Mouse (Mus musculus) mature B cell (primary cell): ENCODE data around the gene Lcn2.
"Not testable (repeated sequence)": the region's sequence is repeated elsewhere in the genome, so short reads cannot be mapped to it uniquely, and the experiment has no call there.

Experiments
- in situ Hi-C: fragments of 300-500 bp; cut with MboI; formaldehyde crosslinking; loops from 2 replicates; pipeline ENCODE4 v1.14.3; 2019

The Lcn2 gene

GRCm38 (mm10) chr2:32367315-32367714 is 20.7 kb downstream of the Lcn2 start:
- in situ Hi-C loops, result no loop called here

GRCm38 (mm10) chr2:32364121-32364520 is 23.9 kb downstream of the Lcn2 start:
- in situ Hi-C loops, result no loop called here

- in situ Hi-C loops, result no loop called here
Observed at GRCm38 (mm10) chr2:32363376-32364106, 24.5 kb downstream of the Lcn2 start.

GRCm38 (mm10) chr2:32362817-32363340 is 25.2 kb downstream of the Lcn2 start:
- in situ Hi-C loops, result no loop called here

GRCm38 (mm10) chr2:32362274-32362673 is 25.8 kb downstream of the Lcn2 start:
- in situ Hi-C loops, result not testable (repeated sequence)

- in situ Hi-C loops, result no loop called here
Observed at GRCm38 (mm10) chr2:32361437-32361836, 26.6 kb downstream of the Lcn2 start.

GRCm38 (mm10) chr2:32360741-32361140 is 27.3 kb downstream of the Lcn2 start:
- in situ Hi-C loops, result no loop called here

GRCm38 (mm10) chr2:32358381-32358780 is 29.7 kb downstream of the Lcn2 start:
- in situ Hi-C loops, result no loop called here

GRCm38 (mm10) chr2:32357710-32358109 is 30.3 kb downstream of the Lcn2 start:
- in situ Hi-C loops, result no loop called here

GRCm38 (mm10) chr2:32356216-32356615 is 31.8 kb downstream of the Lcn2 start:
- in situ Hi-C loops, result no loop called here

- in situ Hi-C loops, result no loop called here
Observed at GRCm38 (mm10) chr2:32354336-32354895, 33.6 kb downstream of the Lcn2 start.

- in situ Hi-C loops, result no loop called here
Observed at GRCm38 (mm10) chr2:32353836-32354235, 34.2 kb downstream of the Lcn2 start.

- in situ Hi-C loops, result no loop called here
Observed at GRCm38 (mm10) chr2:32353007-32353542, 35.0 kb downstream of the Lcn2 start, which contains the start of gene Dnm1. Dnm1 (minus strand) TSS chr2:32353338.

- in situ Hi-C loops, result no loop called here
Observed at GRCm38 (mm10) chr2:32352151-32353006, 35.7 kb downstream of the Lcn2 start, which contains the start of gene Ciz1. Ciz1 (plus strand) TSS chr2:32352327.

GRCm38 (mm10) chr2:32351471-32351961 is 36.5 kb downstream of the Lcn2 start:
- in situ Hi-C loops, result no loop called here

GRCm38 (mm10) chr2:32350471-32351051 is 37.5 kb downstream of the Lcn2 start:
- in situ Hi-C loops, result no loop called here

- in situ Hi-C loops, result no loop called here
Observed at GRCm38 (mm10) chr2:32349625-32350255, 38.3 kb downstream of the Lcn2 start.

- in situ Hi-C loops, result no loop called here
Observed at GRCm38 (mm10) chr2:32348311-32348710, 39.7 kb downstream of the Lcn2 start.

GRCm38 (mm10) chr2:32347019-32347418 is 41.0 kb downstream of the Lcn2 start:
- in situ Hi-C loops, result no loop called here

GRCm38 (mm10) chr2:32344598-32345321 is 43.3 kb downstream of the Lcn2 start:
- in situ Hi-C loops, result no loop called here
